8 mouse cellular contexts compared by ENCODE assay signal in the genomic region with DNA sequence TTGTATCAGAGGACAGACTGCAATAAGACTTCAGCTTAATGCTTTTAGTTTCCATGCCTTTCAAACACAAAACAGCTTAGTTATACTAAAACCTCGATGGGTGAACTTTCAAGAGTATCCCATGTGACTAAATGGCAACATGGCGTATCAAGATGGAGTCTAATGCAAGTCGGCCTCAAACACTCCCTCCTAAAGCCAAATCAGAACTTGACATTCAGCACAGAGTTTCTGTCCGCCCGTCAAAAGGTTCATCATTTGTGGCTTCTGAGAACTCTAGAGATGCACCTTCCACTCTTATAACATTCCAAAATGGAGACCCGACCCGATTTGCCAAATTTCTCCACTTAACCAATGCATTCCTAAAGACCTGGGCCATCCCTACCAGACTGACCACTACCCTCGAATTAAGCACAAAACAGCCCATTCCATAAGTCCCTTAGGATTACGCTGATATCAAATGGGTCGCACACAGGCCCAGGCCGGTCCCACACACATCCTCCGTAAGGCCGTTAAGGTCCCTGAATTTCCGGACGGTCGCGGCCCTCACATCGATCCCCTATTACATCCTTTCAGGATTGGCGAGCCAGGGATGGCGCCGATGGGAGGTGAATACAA. TPM values are rescaled to one million over a fixed set of nuclear protein-coding genes. Genes with fewer than 3 reads are reported as not detected.
DNase-seq lines count a peak whose midpoint lies in the region; ATAC-seq lines count a peak whose summit lies in the region.

No protein-coding gene starts in this region.

- DNase-seq in kidney, postnatal 14 days, result no peak
- peak; percentile 59 for DNase-seq in NIH3T3 (ENCODE audit: low read depth)
- DNase-seq in midbrain, embryonic 10.5 days (ENCODE audit: low spot score), result no peak
- no peak for DNase-seq in urinary bladder, adult 18-20 months (ENCODE audit: low spot score in 2 of 2)
- no peak for DNase-seq in gastrocnemius, adult 18-20 months (ENCODE audit: low spot score)
- no peak for DNase-seq in adrenal gland, postnatal 10 days

- H3K4me3 ChIP-seq in kidney, embryonic 14.5 days (ENCODE audit: low read length), result peak overlapping the region; percentile 80
- H3K4me3 ChIP-seq in forebrain, embryonic 16.5 days (replicated peaks; ENCODE audit: low read length), result peak overlapping the region; percentile 56
- H3K4me3 ChIP-seq in midbrain, embryonic 10.5 days, result peak overlapping the region; percentile 89

- under 1% methylated on average over 21 of the region's 21 CpGs for WGBS in kidney, embryonic 14.5 days
- WGBS in forebrain, embryonic 16.5 days, result under 1% methylated on average over 21 of the region's 21 CpGs
- under 1% methylated on average over 21 of the region's 21 CpGs for WGBS in midbrain, embryonic 10.5 days

- peak overlapping the region; percentile 89 for H3K27ac ChIP-seq in kidney, embryonic 14.5 days (ENCODE audit: low read depth, low read length)
- H3K27ac ChIP-seq in forebrain, embryonic 16.5 days (ENCODE audit: low read length), result peak overlapping the region; percentile 55
- H3K27ac ChIP-seq in midbrain, embryonic 10.5 days (replicated peaks), result peak overlapping the region; percentile 97

- H3K27me3 ChIP-seq in kidney, embryonic 14.5 days (ENCODE audit: control insufficient read depth, insufficient read depth, low read length), result no peaks in the 10 kb centered on the region
- H3K27me3 ChIP-seq in forebrain, embryonic 16.5 days (replicated peaks; ENCODE audit: control insufficient read depth, insufficient read depth, low read length), result no peaks in the 10 kb centered on the region
- H3K27me3 ChIP-seq in midbrain, embryonic 10.5 days (ENCODE audit: low read depth, poor library complexity, severe bottlenecking), result no peaks in the 10 kb centered on the region

- peak overlapping the region; percentile 93 for H3K9ac ChIP-seq in kidney, embryonic 14.5 days (ENCODE audit: low read depth, low read length)
- H3K9ac ChIP-seq in forebrain, embryonic 16.5 days (replicated peaks; ENCODE audit: low read depth, low read length), result peak overlapping the region; percentile 74

- H3K4me2 ChIP-seq in kidney, embryonic 14.5 days (replicated peaks; ENCODE audit: low read depth, low read length), result peak overlapping the region; percentile 96
- H3K4me2 ChIP-seq in forebrain, embryonic 16.5 days (ENCODE audit: low read length), result peak overlapping the region; percentile 60

- peaks cover 47% of the 10 kb centered on the region for H3K36me3 ChIP-seq in kidney, embryonic 14.5 days (ENCODE audit: control insufficient read depth, insufficient read depth, low read length)
- H3K36me3 ChIP-seq in forebrain, embryonic 16.5 days (ENCODE audit: control insufficient read depth, insufficient read depth), result peaks cover 27% of the 10 kb centered on the region
- H3K36me3 ChIP-seq in midbrain, embryonic 10.5 days, result peaks cover 48% of the 10 kb centered on the region

- H3K9me3 ChIP-seq in kidney, embryonic 14.5 days (ENCODE audit: control insufficient read depth, low read length), result no peaks in the 10 kb centered on the region
- H3K9me3 ChIP-seq in forebrain, embryonic 16.5 days (ENCODE audit: control insufficient read depth, low read length), result no peaks in the 10 kb centered on the region
- no peaks in the 10 kb centered on the region for H3K9me3 ChIP-seq in midbrain, embryonic 10.5 days (replicated peaks)

- H3K4me1 ChIP-seq in kidney, embryonic 14.5 days (ENCODE audit: control insufficient read depth, insufficient read depth, low read length), result peaks cover 14% of the 10 kb centered on the region; the same call in 1 of the 2 replicates
- H3K4me1 ChIP-seq in forebrain, embryonic 16.5 days (replicated peaks; ENCODE audit: control insufficient read depth, insufficient read depth, low read length), result peaks cover 24% of the 10 kb centered on the region
- peaks cover 37% of the 10 kb centered on the region for H3K4me1 ChIP-seq in midbrain, embryonic 10.5 days

- ATAC-seq in kidney, embryonic 14.5 days (ENCODE audit: low FRiP score, low TSS enrichment), result no peak
- ATAC-seq in forebrain, embryonic 16.5 days, result no peak

RNA-seq across cellular contexts. Expression of gene Syngr1, which starts 8.4 kb away (rescaled TPM):
- 9.5 and 11.9 TPM in 2 replicates for polyA plus RNA-seq in kidney, embryonic 14.5 days (2014; fragmentation: Nextera tagmentation; extraction: Ambion mirVana)
- 49.5 and 58.4 TPM in 2 replicates for polyA plus RNA-seq in forebrain, embryonic 16.5 days (2015; fragmentation: Nextera tagmentation; extraction: Ambion mirVana)
- polyA plus RNA-seq in midbrain, embryonic 10.5 days (2016; fragmentation: Nextera tagmentation; extraction: Ambion mirVana), result 7.3 and 7.7 TPM in 2 replicates
- 10 to 100 TPM; 54.8 to 60.6 TPM for total RNA-seq in gastrocnemius, adult 18-20 months (2021)
- 10 to 100 TPM; 30.2 to 35.0 TPM for total RNA-seq in adrenal gland, postnatal 10 days (2021)

RNA-seq across cellular contexts. Expression of gene Rpl3, which starts 8.9 kb away (rescaled TPM):
- polyA plus RNA-seq in kidney, embryonic 14.5 days (2014; fragmentation: Nextera tagmentation; extraction: Ambion mirVana), result 1,350 and 1,409 TPM in 2 replicates
- 605 and 629 TPM in 2 replicates for polyA plus RNA-seq in forebrain, embryonic 16.5 days (2015; fragmentation: Nextera tagmentation; extraction: Ambion mirVana)
- 866 and 996 TPM in 2 replicates for polyA plus RNA-seq in midbrain, embryonic 10.5 days (2016; fragmentation: Nextera tagmentation; extraction: Ambion mirVana)
- 10 to 100 TPM; 37.2 to 48.3 TPM for total RNA-seq in gastrocnemius, adult 18-20 months (2021)
- total RNA-seq in adrenal gland, postnatal 10 days (2021), result 100 to 1,000 TPM; 672 to 709 TPM

RNA-seq across cellular contexts. Expression of gene Tab1, which starts 50.2 kb away (rescaled TPM):
- 25.3 and 35.2 TPM in 2 replicates for polyA plus RNA-seq in kidney, embryonic 14.5 days (2014; fragmentation: Nextera tagmentation; extraction: Ambion mirVana)
- polyA plus RNA-seq in forebrain, embryonic 16.5 days (2015; fragmentation: Nextera tagmentation; extraction: Ambion mirVana), result 40.7 and 43.8 TPM in 2 replicates
- polyA plus RNA-seq in midbrain, embryonic 10.5 days (2016; fragmentation: Nextera tagmentation; extraction: Ambion mirVana), result 40.0 and 48.9 TPM in 2 replicates
- total RNA-seq in gastrocnemius, adult 18-20 months (2021), result 10 to 100 TPM; 11.0 to 12.5 TPM
- total RNA-seq in adrenal gland, postnatal 10 days (2021), result 10 to 100 TPM; 16.3 to 28.9 TPM
